Mouse (Mus musculus) gastrocnemius, postnatal 10 days (tissue): ENCODE measurements around the gene Mettl26. TPM values are rescaled to one million over a fixed set of nuclear protein-coding genes. Genes with fewer than 3 reads are reported as not detected.

Experiments
- DNase-seq: peaks from one replicate; pipeline ENCODE4 v3.0.0; 2021; ENCODE audit warnings: mixed read lengths
- total RNA-seq, 2 experiments: library from RNA; stranded (reverse); gene quantifications; 2 replicates each; pipeline ENCODE4 v1.2.3; 2021

Mettl26 gene
- total RNA-seq, 2 experiments from 2014 or later, result 20.7 to 23.1 TPM

- DNase-seq, result peak; percentile 70
Measured at GRCm38 (mm10) chr17:25837076-25837410, 37.8 kb upstream of the Mettl26 start, which contains the start of gene Rhbdl1. TSS of gene Rhbdl1 (minus strand) at chr17:25837295.

GRCm38 (mm10) chr17:25837533-25837932 is 37.3 kb upstream of the Mettl26 start:
- no peak for DNase-seq

- no peak for DNase-seq
Measured at GRCm38 (mm10) chr17:25838904-25839303, 36.0 kb upstream of the Mettl26 start.

GRCm38 (mm10) chr17:25839455-25840235 is 35.2 kb upstream of the Mettl26 start:
- DNase-seq, result no peak

- DNase-seq, result no peak
Measured at GRCm38 (mm10) chr17:25840519-25840918, 34.4 kb upstream of the Mettl26 start.

- no peak for DNase-seq
Measured at GRCm38 (mm10) chr17:25841117-25841880, 33.6 kb upstream of the Mettl26 start, which contains the start of gene Gm20683. TSS of gene Gm20683 (minus strand) at chr17:25841763.

GRCm38 (mm10) chr17:25842509-25842908 is 32.4 kb upstream of the Mettl26 start:
- DNase-seq, result no peak

GRCm38 (mm10) chr17:25843122-25843521 is 31.8 kb upstream of the Mettl26 start:
- no peak for DNase-seq

- DNase-seq, result no peak
Measured at GRCm38 (mm10) chr17:25843636-25844395, 31.1 kb upstream of the Mettl26 start.

GRCm38 (mm10) chr17:25844396-25844901 is 30.4 kb upstream of the Mettl26 start, which contains the start of gene Rhot2:
TSS of gene Rhot2 (minus strand) at chr17:25844851.
- DNase-seq, result peak; percentile 93

- no peak for DNase-seq
Measured at GRCm38 (mm10) chr17:25860229-25860628, 14.6 kb upstream of the Mettl26 start.

- DNase-seq, result peak; percentile 83
Measured at GRCm38 (mm10) chr17:25860832-25861703, 13.8 kb upstream of the Mettl26 start, which contains the start of gene Wdr90. TSS of gene Wdr90 (minus strand) at chr17:25861501.

GRCm38 (mm10) chr17:25861704-25862612 is 12.9 kb upstream of the Mettl26 start:
- DNase-seq, result no peak

GRCm38 (mm10) chr17:25863681-25864080 is 11.2 kb upstream of the Mettl26 start:
- DNase-seq, result no peak

GRCm38 (mm10) chr17:25864311-25864710 is 10.6 kb upstream of the Mettl26 start:
- no peak for DNase-seq

GRCm38 (mm10) chr17:25865288-25865687 is 9.6 kb upstream of the Mettl26 start:
- no peak for DNase-seq

GRCm38 (mm10) chr17:25866172-25866571 is 8.7 kb upstream of the Mettl26 start:
- DNase-seq, result no peak

GRCm38 (mm10) chr17:25867509-25867835 is 7.4 kb upstream of the Mettl26 start:
- DNase-seq, result no peak

- peak; percentile 65 for DNase-seq
Measured at GRCm38 (mm10) chr17:25867836-25868600, 6.9 kb upstream of the Mettl26 start.
